Mouse (Mus musculus): ENCODE measurements around the gene Rspo4. TPM values are rescaled to one million over a fixed set of nuclear protein-coding genes. Genes with fewer than 3 reads are reported as not detected.

Rspo4 gene
- total RNA-seq, 2 experiments from 2014 or later: not detected

DNA sequence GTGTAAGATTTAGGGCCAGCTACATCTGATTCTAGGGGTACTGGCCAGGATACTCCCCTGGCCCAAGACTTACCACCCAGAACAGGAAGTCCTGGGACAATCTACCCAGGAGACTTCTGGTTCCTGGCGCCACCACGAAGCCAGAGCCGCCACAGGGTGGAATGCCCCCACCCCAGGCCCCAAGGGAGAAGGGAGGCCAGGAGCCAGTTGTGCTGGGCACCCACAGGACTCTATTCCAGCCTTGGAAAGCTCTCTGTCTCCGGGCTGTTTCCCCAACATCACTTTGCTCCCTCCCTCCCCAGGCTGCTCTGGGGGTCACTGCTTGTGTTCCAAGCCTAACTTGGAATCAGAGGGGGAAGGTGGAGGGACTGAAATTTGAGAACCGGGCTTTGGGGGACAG is 67.8 kb downstream of the Rspo4 start:
- no peak for ATAC-seq (replicated peaks; ENCODE audit: poor library complexity)

- peak; percentile 62; the same call in 1 of the 2 replicates for ATAC-seq (replicated peaks; ENCODE audit: poor library complexity)
These were observed 68.3 kb downstream of the Rspo4 start, which contains the start of gene Angpt4 for GRCm38 (mm10) chr2:151910919-151911500. Gene Angpt4, plus strand, starts transcription at chr2:151911210.

DNA sequence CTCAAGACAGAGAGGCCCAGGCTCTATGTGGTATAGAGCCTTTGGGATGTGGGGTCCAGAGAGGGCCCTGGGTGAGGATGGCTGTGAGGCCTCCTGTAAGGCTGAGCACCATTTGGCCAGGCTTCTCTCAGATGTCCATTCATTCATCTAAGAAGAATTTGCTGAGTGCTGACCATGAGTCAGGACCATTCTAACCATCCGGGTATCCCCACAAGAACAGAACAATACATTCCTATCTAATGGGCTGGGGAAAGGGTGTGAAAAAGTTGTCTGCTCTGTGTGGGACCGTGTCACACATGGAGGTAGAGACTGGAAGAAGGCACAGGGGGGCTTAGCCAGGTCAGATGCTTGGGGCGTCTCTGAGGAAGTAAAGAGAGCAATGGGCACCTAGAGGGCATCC is 69.0 kb downstream of the Rspo4 start:
- ATAC-seq (replicated peaks; ENCODE audit: poor library complexity): no peak

GRCm38 (mm10) chr2:151914120-151914519 is 71.4 kb downstream of the Rspo4 start:
- no peak for ATAC-seq (replicated peaks; ENCODE audit: poor library complexity)

GRCm38 (mm10) chr2:151915111-151915510 is 72.4 kb downstream of the Rspo4 start:
- no peak for ATAC-seq (replicated peaks; ENCODE audit: poor library complexity)

- no peak for ATAC-seq (replicated peaks; ENCODE audit: poor library complexity)
These were observed 73.5 kb downstream of the Rspo4 start for GRCm38 (mm10) chr2:151916061-151916831.

- no peak for ATAC-seq (replicated peaks; ENCODE audit: poor library complexity)
These were observed 76.4 kb downstream of the Rspo4 start for GRCm38 (mm10) chr2:151919140-151919539.

DNA sequence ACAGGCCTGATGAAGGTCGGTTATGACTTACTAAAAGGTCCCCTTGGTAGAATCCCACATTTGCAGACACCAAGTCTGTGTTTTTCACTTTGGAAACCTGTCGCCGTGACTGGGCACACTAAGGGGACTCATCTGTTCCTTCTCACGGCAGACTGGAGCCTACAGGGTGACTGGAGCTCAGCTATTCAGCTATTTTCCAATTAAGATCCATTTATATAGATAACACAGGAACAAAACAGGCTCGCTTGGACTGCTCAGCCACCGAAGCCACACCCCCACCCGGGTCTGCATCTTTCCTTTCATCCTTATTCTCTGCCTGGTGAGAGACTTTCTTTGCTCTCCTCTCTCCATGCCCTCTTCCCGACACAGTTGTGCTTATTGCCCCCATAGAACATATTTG is 78.3 kb downstream of the Rspo4 start:
- no peak for ATAC-seq (replicated peaks; ENCODE audit: poor library complexity)

GRCm38 (mm10) chr2:151921596-151921995 is 78.9 kb downstream of the Rspo4 start:
- ATAC-seq (replicated peaks; ENCODE audit: poor library complexity): no peak

Other genes with a start within 250 kb of the Rspo4 start
- gene Snph, start 210.3 kb upstream of the Rspo4 start, total RNA-seq (2015): not detected in 2 replicates
- gene Snph, start 210.3 kb upstream of the Rspo4 start, total RNA-seq (2017): not detected in 2 replicates
- gene Rad21l, start 174.4 kb upstream of the Rspo4 start, total RNA-seq (2015): not detected in 2 replicates
- not detected in 2 replicates for gene Rad21l, start 174.4 kb upstream of the Rspo4 start, total RNA-seq (2017)
- not detected in 2 replicates for gene Tmem74b, start 140.9 kb upstream of the Rspo4 start, total RNA-seq (2015)
- gene Tmem74b, start 140.9 kb upstream of the Rspo4 start, total RNA-seq (2017): not detected in 2 replicates
- gene Psmf1, start 98.7 kb upstream of the Rspo4 start, total RNA-seq (2015): 28.2 and 30.8 TPM in 2 replicates
- 11.6 and 14.5 TPM in 2 replicates for gene Psmf1, start 98.7 kb upstream of the Rspo4 start, total RNA-seq (2017)
- not detected in 2 replicates for gene Angpt4, start 68.3 kb downstream of the Rspo4 start, total RNA-seq (2015)
- gene Angpt4, start 68.3 kb downstream of the Rspo4 start, total RNA-seq (2017): not detected in 2 replicates
- gene Fam110a, start 137.3 kb downstream of the Rspo4 start, total RNA-seq (2015): 5.6 and 8.2 TPM in 2 replicates
- gene Fam110a, start 137.3 kb downstream of the Rspo4 start, total RNA-seq (2017): 3.8 and 4.6 TPM in 2 replicates
- gene Slc52a3, start 153.6 kb downstream of the Rspo4 start, total RNA-seq (2015): 0.22 TPM in 1 of 2 replicates, not detected in the other
- gene Slc52a3, start 153.6 kb downstream of the Rspo4 start, total RNA-seq (2017): 0.12 TPM in 1 of 2 replicates, not detected in the other
- not detected in 2 replicates for gene Scrt2, start 238.6 kb downstream of the Rspo4 start, total RNA-seq (2015)
- gene Scrt2, start 238.6 kb downstream of the Rspo4 start, total RNA-seq (2017): not detected in 2 replicates